Mouse (Mus musculus) small intestine, adult 2 months (tissue): ENCODE results near the gene B4gat1.
"Not testable (repeated sequence)": the region's sequence is repeated elsewhere in the genome, so short reads cannot be mapped to it uniquely, and the experiment has no call there.

Experiments used
- CTCF ChIP-seq: fragments of 200-500 bp; IDR thresholded peaks from 2 replicates; pipeline ENCODE4 v1.5.1; 2012; ENCODE audit warnings: low read depth, mild to moderate bottlenecking, control low read depth, inconsistent platforms, low read length, moderate library complexity, mixed read lengths; ENCODE audit not compliant: insufficient replicate concordance, insufficient read length; ENCODE audit errors: extremely low read depth
- POLR2A ChIP-seq: fragments of 200-500 bp; IDR thresholded peaks from 2 replicates; pipeline ENCODE4 v1.6.1; 2012; ENCODE audit warnings: low read depth, mild to moderate bottlenecking, control low read depth, inconsistent platforms, low read length, moderate library complexity

DNA sequence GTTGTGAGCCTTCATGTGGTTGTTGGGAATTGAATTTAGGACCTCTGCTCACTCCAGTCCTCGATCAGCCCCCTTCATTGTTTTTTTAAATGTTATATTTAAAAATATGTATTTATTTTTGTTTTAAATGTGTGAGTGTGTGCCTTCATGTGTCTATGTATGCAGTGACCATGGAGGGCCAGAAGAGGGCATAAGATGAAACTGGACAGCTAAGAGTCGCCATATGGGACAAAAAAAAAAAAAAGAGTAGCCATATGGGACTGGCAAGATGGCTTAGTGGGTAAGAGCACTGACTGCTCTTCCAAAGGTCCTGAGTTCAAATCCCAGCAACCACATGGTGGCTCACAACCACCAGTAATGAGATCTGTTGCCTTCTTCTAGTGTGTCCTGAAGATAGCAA, 35.0 kb upstream of the B4gat1 start:
- not testable (repeated sequence) for TF ChIP-seq CTCF, POLR2A
